Mouse (Mus musculus) forebrain, embryonic 11.5 days (tissue): ENCODE data around the gene Cplx3. TPM values are rescaled to one million over a fixed set of nuclear protein-coding genes. Genes with fewer than 3 reads are reported as not detected.
A peak's percentile ranks its signal among the peaks of the same experiment; 100 is the strongest.

Experiments used
- ATAC-seq: fragments of 200-750 bp; cut with Nextera tagmentation; replicated peaks from 2 replicates; pipeline ENCODE4 v1.8.0; 2017; ENCODE audit warnings: moderate TSS enrichment; ENCODE audit not compliant: low FRiP score
- DNase-seq: peaks from one replicate; pipeline ENCODE4 v3.0.0-alpha.2; 2017; ENCODE audit warnings: low spot score
- H3K27ac ChIP-seq: fragments of 300-500 bp; sonication (generic); 2 replicates; pipeline ENCODE4 v1.5.1; 2014; ENCODE audit warnings: low read depth, low read length
- H3K27me3 ChIP-seq: fragments of 300-500 bp; sonication (generic); 2 replicates; pipeline ENCODE4 v1.6.1; 2014; ENCODE audit warnings: mild to moderate bottlenecking, low read length, mixed read lengths; ENCODE audit not compliant: control insufficient read depth, insufficient read depth
- H3K36me3 ChIP-seq: fragments of 300-500 bp; sonication (generic); 2 replicates; pipeline ENCODE4 v1.6.1; 2014; ENCODE audit warnings: mild to moderate bottlenecking, low read length, moderate library complexity, mixed read lengths; ENCODE audit not compliant: control insufficient read depth, insufficient read depth
- H3K4me1 ChIP-seq: fragments of 300-500 bp; sonication (generic); replicated peaks from 2 replicates; pipeline ENCODE4 v1.6.1; 2014; ENCODE audit warnings: low read length, mixed read lengths; ENCODE audit not compliant: control insufficient read depth, insufficient read depth
- H3K4me2 ChIP-seq: fragments of 300-500 bp; sonication (generic); 2 replicates; pipeline ENCODE4 v1.6.1; 2014; ENCODE audit warnings: low read depth, mild to moderate bottlenecking, low read length, moderate library complexity, mixed read lengths; ENCODE audit not compliant: severe bottlenecking
- H3K4me3 ChIP-seq: fragments of 300-500 bp; sonication (generic); 2 replicates; pipeline ENCODE4 v1.5.1; 2014; ENCODE audit warnings: low read depth, low read length
- H3K9ac ChIP-seq: fragments of 300-500 bp; sonication (generic); 2 replicates; pipeline ENCODE4 v1.6.1; 2014; ENCODE audit warnings: low read length
- H3K9me3 ChIP-seq: fragments of 300-500 bp; sonication (generic); 2 replicates; pipeline ENCODE4 v1.6.1; 2016; ENCODE audit warnings: low read length, mixed read lengths; ENCODE audit not compliant: control insufficient read depth
- WGBS: fragments of 180-500 bp; shearing (Covaris S2); extraction: QIAGEN DNeasy Blood & Tissue Kit; methylation state at CpG from one replicate; pipeline ENCODE4 v1.1.7; 2014; 5-methylcytosine and 5-hydroxymethylcytosine counted together
- polyA plus RNA-seq: library from polyadenylated mRNA; unstranded; fragments of >200 nt; fragmentation: Nextera tagmentation; extraction: Ambion mirVana; gene quantifications from 2 replicates; pipeline ENCODE4 v1.2.1, GENCODE M21; 2014

Gene Cplx3
- polyA plus RNA-seq, 1 experiment from 2014 or later, result not detected

DNA sequence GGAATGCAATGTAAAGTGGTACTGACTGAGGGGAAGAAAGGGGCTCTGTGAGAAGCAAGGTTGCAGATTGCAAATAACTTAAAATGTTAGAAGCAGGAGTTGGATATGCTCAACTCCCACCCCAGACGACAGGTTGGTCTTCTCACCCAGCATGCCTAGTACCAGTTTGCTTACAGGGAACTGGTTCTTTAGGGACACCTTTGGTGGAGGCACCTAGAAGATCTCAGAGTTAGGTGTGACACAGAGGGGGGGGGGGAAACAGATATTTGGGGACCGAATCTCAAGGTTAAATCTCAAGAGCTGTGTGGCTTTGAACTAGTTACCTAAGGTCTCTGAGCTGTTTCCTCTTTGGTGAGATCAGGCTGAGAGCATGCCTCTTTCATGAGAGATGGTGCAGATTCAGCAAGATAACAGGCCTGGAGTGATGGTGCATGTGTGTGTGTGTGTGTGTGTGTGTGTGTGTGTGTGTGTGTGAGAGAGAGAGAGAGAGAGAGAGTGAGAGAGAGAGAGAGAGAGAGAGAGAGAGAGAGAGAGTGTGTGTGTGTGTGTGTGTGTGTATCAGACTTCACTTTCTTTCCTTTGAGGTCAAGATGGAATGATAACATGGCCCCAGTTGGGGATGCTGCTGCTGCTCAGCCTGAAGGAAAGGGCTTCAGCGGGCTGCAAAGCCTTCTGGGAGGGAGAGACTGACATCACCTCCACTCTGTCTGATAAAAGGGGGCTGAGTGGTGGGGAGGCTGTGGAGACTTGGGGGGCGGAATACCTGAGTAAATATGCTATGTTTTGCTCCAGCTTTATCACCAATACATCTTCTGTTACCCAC lies 41.4 kb upstream of the Cplx3 start:
- no peak for ATAC-seq

DNA sequence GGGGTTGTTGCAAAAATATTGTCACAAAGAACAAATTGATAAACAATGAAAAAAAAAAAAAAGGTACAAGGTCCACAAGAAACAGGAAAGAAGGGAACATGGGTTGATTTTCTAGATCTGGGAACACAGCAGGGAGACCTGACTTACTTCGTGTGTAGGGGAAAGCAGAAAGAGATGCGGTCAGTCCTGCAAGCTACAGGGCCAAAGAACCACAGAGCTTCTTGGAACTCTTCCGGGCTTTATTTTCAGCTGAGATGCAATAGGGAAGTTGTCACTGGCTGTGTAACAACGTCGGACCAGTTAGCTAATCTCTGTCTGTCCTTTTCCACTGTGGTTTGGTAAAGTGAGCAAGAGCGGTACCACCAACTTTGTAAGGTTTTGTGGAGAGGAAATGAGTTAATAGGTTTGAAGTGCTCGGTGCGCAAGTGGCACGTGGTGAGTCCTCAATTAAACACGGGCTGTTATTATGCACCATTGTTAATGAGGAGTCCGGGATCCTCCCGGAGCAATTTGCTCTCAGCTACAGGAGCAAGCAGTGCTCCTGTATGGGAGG lies 40.5 kb upstream of the Cplx3 start:
- no peak overlapping the region for H3K27ac ChIP-seq
- H3K9ac ChIP-seq, result no peak overlapping the region; the same call in 1 of the 2 replicates
- H3K36me3 ChIP-seq, result no peaks in the 10 kb centered on the region
- H3K27me3 ChIP-seq, result no peaks in the 10 kb centered on the region
- no peak overlapping the region for H3K4me2 ChIP-seq
- ATAC-seq (no peak), DNase-seq (no peak)
- no peak overlapping the region for H3K4me3 ChIP-seq
- no peaks in the 10 kb centered on the region for H3K9me3 ChIP-seq
- H3K4me1 ChIP-seq, result peaks cover 14% of the 10 kb centered on the region
- 66% methylated on average over 12 of the region's 12 CpGs for WGBS

More for the DNA sequence above, 41.4 kb upstream of the Cplx3 start:
- Histone ChIP-seq H3K36me3 (no peaks in the 10 kb centered on the region), H3K27me3 (no peaks in the 10 kb centered on the region), H3K9me3 (no peaks in the 10 kb centered on the region), H3K9ac (no peak overlapping the region; the same call in 1 of the 2 replicates), H3K27ac (no peak overlapping the region), H3K4me3 (no peak overlapping the region), H3K4me1 (peaks cover 14% of the 10 kb centered on the region), H3K4me2 (no peak overlapping the region)
- 74% methylated on average over 4 of the region's 4 CpGs for WGBS
- no peak for DNase-seq

DNA sequence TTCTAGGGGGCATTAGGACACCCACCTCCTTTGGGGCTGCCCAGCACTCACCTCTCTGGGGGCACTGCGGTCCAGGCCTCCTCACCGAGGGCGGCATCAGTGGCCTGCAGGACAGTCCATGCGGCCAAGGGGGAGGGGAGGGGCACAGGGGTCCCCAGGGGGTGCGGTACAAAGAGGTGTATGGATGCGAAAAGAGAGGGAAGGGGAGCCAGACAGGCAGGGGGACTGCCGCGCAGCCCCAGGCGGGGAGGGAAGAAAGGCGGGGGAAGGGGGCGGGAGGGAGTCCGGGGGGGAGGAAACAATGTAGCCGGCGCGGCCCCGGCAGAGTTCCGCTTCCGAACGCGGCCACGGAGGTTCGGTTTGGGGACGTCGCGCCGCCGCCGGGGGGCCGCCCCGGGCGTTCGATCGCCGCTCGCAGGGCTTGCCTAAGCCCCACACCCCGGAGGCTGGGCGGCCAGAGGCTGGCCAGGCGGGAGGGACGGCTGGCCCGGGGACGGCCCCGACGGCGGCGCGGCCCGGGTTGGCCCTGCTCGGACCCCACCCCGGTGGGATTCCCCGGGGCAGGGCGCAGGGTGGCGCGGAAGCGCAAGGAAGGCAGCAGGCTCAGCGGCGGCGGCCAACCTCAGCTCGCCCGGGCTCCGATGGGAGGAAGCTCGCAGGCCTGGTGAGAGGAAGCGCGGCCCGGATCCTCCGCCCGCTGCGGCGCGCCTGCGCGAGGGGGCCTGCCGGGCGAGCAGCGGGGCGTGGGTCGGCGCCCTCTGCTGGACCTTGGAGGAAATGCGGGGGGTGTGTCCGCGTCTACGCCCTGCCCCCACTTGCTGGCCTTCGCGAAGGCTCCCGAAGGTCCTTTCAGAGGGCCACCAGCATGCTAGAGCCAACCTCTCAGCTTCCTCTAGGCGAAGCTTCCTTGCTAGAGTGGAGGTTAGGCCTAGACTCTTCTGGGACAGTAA lies 39.1 kb upstream of the Cplx3 start:
- Histone ChIP-seq H3K27ac (peak overlapping the region; percentile 93), H3K9ac (peak overlapping the region; percentile 99), H3K4me3 (peak overlapping the region; percentile 96), H3K27me3 (no peaks in the 10 kb centered on the region), H3K4me1 (peaks cover 11% of the 10 kb centered on the region), H3K4me2 (peak overlapping the region; percentile 84), H3K9me3 (no peaks in the 10 kb centered on the region), H3K36me3 (no peaks in the 10 kb centered on the region)
- 0% methylated on average over 59 of the region's 85 CpGs for WGBS
- ATAC-seq, result peak; percentile 89
- DNase-seq, result peak; percentile 98

DNA sequence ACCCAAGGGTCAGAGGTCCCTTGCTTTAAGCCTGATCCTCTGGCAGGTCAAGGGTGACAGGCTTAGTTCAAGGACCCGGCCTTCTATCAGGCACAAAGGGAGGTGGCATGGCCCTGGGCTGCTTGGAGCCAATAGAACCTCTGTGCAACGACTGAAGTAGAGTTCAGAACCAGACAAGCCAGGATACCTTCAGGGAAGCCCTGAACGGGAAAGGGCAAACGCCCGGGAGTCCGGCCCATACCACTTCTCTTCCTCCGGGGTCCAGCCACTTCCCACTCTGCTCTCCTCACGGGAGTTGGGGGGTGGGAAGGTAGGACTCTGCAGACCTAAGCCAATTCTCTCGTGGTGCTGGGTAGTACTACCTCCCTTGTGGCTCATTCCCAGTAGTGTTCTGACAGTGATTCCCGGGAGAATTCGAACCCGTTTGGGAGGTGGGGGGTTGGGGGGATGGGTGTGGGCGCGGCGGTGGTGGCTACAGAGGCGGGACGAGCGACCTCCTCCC lies 38.4 kb upstream of the Cplx3 start:
- ATAC-seq (peak; percentile 31), DNase-seq (no peak)
- peak overlapping the region; percentile 84 for H3K4me2 ChIP-seq
- no peaks in the 10 kb centered on the region for H3K9me3 ChIP-seq
- 0 out of 2 replicates have a peak overlapping the region, but pooled peaks have one; percentile 31 for H3K27ac ChIP-seq
- no peaks in the 10 kb centered on the region for H3K36me3 ChIP-seq
- H3K4me1 ChIP-seq, result peaks cover 13% of the 10 kb centered on the region
- peak overlapping the region; percentile 96 for H3K4me3 ChIP-seq
- peak overlapping the region; percentile 99 for H3K9ac ChIP-seq
- H3K27me3 ChIP-seq, result no peaks in the 10 kb centered on the region
- WGBS, result under 1% methylated on average over 18 of the region's 18 CpGs

DNA sequence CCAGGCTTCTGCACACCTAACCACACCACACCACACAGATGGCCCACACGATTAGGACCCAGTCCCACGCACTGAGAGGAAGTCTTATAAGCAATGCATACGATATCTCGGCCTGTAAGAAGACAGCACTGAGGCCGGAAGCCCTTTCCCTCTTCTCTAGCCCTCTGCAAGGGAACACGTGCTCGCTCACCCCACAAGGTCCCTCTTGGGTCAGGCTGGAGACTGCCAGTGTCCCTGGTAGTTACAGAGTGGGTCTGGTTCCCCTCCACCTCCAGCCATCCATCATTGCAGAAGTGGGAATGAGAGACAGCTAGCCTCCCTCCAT lies 37.7 kb upstream of the Cplx3 start:
- ATAC-seq (no peak), DNase-seq (no peak)
- Histone ChIP-seq H3K4me2 (peak overlapping the region; percentile 84), H3K36me3 (no peaks in the 10 kb centered on the region), H3K27me3 (no peaks in the 10 kb centered on the region), H3K4me3 (peak overlapping the region; percentile 96), H3K9me3 (no peaks in the 10 kb centered on the region), H3K9ac (peak overlapping the region; percentile 99), H3K4me1 (peaks cover 17% of the 10 kb centered on the region), H3K27ac (no peak overlapping the region)
- WGBS, result 82% methylated on average over 7 of the region's 7 CpGs

DNA sequence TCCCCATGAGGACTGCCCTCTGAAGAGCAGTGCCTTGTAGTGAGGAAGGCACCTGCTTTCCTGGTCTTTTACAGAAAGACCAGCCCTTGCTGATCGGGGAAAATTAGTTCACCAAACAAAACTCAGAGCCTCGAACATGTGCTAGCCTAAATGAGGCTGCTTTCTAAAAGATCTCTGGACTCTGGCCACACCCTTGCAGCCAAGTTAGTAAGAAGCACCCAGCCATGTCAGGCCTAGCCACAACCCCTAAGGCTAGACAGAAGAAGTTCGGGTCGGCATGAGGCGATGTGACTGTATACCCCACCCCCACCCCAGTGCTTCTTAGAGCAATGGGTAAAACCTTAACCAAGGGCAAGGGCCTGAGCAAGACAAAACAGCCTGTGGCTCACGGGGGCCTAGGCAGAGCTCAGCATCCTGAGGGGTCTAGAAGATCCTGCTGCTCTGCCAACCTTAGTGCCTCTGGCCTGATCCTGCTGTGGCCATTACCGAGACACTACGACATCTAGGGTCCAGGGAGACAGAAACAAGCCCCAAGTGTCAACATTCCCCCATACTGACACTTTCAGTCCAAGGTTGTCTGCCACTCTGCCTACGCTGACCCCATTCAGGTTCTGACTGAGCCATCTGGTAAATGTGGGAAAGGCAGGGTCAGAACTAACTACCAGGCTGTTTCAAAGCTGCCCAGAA lies 37.2 kb upstream of the Cplx3 start:
- H3K4me3 ChIP-seq, result peak overlapping the region; percentile 96
- H3K4me2 ChIP-seq, result peak overlapping the region; percentile 84
- H3K9ac ChIP-seq, result peak overlapping the region; percentile 29
- ATAC-seq (no peak), DNase-seq (no peak)
- H3K9me3 ChIP-seq, result no peaks in the 10 kb centered on the region
- no peaks in the 10 kb centered on the region for H3K36me3 ChIP-seq
- H3K27me3 ChIP-seq, result no peaks in the 10 kb centered on the region
- no peak overlapping the region for H3K27ac ChIP-seq
- H3K4me1 ChIP-seq, result peaks cover 20% of the 10 kb centered on the region
- WGBS, result 77% methylated on average over 9 of the region's 9 CpGs

DNA sequence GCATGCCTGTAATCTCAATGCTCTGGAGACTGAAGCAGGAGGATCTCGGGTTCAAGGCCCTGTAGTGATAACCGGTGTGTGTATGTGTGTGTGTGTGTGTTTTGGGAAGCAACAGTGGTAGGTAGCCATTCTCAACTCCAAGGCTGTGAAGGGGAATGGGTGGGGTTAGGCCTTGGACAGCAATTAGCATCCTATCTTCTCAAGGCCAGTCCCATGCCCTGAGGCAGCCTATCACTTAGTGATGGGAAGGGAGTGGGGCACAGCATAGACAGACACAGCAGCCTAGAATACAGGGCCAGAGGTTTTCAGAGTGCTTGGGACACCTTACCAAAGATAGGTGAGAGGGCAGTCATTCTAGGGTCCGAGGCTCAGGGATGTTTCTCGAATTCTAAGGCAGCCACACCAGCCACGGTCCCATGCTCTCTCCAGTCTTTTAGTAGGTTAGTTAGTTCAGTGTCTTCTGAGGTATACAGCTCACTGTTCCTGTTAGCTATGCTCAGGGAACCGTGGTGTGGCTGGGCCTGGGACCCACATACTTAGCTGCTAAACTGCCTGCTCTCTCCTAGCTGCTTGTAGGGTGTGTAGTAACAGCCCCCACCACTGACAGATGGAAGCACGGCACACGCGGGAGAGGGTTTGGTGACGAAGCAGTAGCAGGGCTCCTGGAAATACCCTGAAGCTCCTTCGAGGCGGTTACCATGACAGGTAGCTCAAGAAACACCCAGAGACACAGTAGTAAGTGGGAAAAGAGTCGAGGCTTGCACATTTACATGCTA lies 35.9 kb upstream of the Cplx3 start:
- DNase-seq (no peak), ATAC-seq (no peak)
- Histone ChIP-seq H3K9me3 (no peaks in the 10 kb centered on the region), H3K4me3 (no peak overlapping the region), H3K4me1 (peaks cover 23% of the 10 kb centered on the region), H3K36me3 (no peaks in the 10 kb centered on the region), H3K27ac (no peak overlapping the region), H3K27me3 (no peaks in the 10 kb centered on the region), H3K4me2 (no peak overlapping the region), H3K9ac (no peak overlapping the region)
- WGBS, result 90% methylated on average over 13 of the region's 13 CpGs
